Mouse (Mus musculus) hindbrain, embryonic 16.5 days (tissue): ENCODE data around the gene Hc. TPM values are rescaled to one million over a fixed set of nuclear protein-coding genes. Genes with fewer than 3 reads are reported as not detected.

Experiments
- ATAC-seq: fragments of 200-750 bp; cut with Nextera tagmentation; 2 replicates; pipeline ENCODE4 v1.8.0; 2017; ENCODE audit warnings: moderate TSS enrichment, moderate library complexity
- H3K27ac ChIP-seq: fragments of 300-500 bp; sonication (generic); 2 replicates; pipeline ENCODE4 v1.5.1; 2014; ENCODE audit warnings: low read depth, mild to moderate bottlenecking, control low read depth, low read length, moderate library complexity
- H3K27me3 ChIP-seq: fragments of 300-500 bp; sonication (generic); replicated peaks from 2 replicates; pipeline ENCODE4 v1.6.1; 2014; ENCODE audit warnings: low read length; ENCODE audit not compliant: control insufficient read depth, insufficient read depth
- H3K36me3 ChIP-seq: fragments of 300-500 bp; sonication (generic); 2 replicates; pipeline ENCODE4 v1.6.1; 2014; ENCODE audit warnings: mild to moderate bottlenecking, low read length, moderate library complexity, mixed read lengths; ENCODE audit not compliant: control insufficient read depth, insufficient read depth
- H3K4me1 ChIP-seq: fragments of 300-500 bp; sonication (generic); 2 replicates; pipeline ENCODE4 v1.6.1; 2014; ENCODE audit warnings: low read depth, low read length; ENCODE audit not compliant: control insufficient read depth, insufficient read depth
- H3K4me2 ChIP-seq: fragments of 300-500 bp; sonication (generic); 2 replicates; pipeline ENCODE4 v1.6.1; 2014; ENCODE audit warnings: mild to moderate bottlenecking, low read length, control low read depth, moderate library complexity
- H3K4me3 ChIP-seq: fragments of 300-500 bp; sonication (generic); 2 replicates; pipeline ENCODE4 v1.5.1; 2014; ENCODE audit warnings: mild to moderate bottlenecking, low read length, control low read depth, moderate library complexity
- H3K9ac ChIP-seq: fragments of 300-500 bp; sonication (generic); 2 replicates; pipeline ENCODE4 v1.6.1; 2014; ENCODE audit warnings: low read depth, mild to moderate bottlenecking, control low read depth, low read length, moderate library complexity
- H3K9me3 ChIP-seq: fragments of 300-500 bp; sonication (generic); 2 replicates; pipeline ENCODE4 v1.6.1; 2014; ENCODE audit warnings: mild to moderate bottlenecking, low read length, moderate library complexity; ENCODE audit not compliant: control insufficient read depth
- WGBS: fragments of 180-500 bp; shearing (Covaris S2); extraction: QIAGEN DNeasy Blood & Tissue Kit; methylation state at CpG from one replicate; pipeline ENCODE4 v1.1.7; 2014; 5-methylcytosine and 5-hydroxymethylcytosine counted together
- polyA plus RNA-seq: library from polyadenylated mRNA; unstranded; fragments of >200 nt; fragmentation: Nextera tagmentation; extraction: Ambion mirVana; gene quantifications from 2 replicates; pipeline ENCODE4 v1.2.1, GENCODE M21; 2015

Hc gene
- polyA plus RNA-seq: 0.24 TPM in 2 replicates

- ATAC-seq: no peak
- H3K4me2 ChIP-seq: no peak within 1 kb of the TSS
- H3K9ac ChIP-seq: no peak within 1 kb of the TSS
- H3K27ac ChIP-seq: no peak within 1 kb of the TSS
- no peak within 1 kb of the TSS for H3K4me3 ChIP-seq
- no peaks in the 10 kb centered on the region for H3K36me3 ChIP-seq
- no peaks in the 10 kb centered on the region for H3K27me3 ChIP-seq
- H3K9me3 ChIP-seq: no peaks in the 10 kb centered on the region
- WGBS: 88% methylated on average over 5 of the region's 5 CpGs
- no peaks in the 10 kb centered on the region for H3K4me1 ChIP-seq
Measured at GRCm38 (mm10) chr2:35061338-35061737, at the start of gene Hc. TSS of gene Hc (minus strand) at chr2:35061438.

GRCm38 (mm10) chr2:35110521-35110920 lies 49.3 kb upstream of the Hc start:
- WGBS: 76% methylated on average over 2 of the region's 2 CpGs
- Histone ChIP-seq H3K4me1 (0 out of 2 replicates have a peak, but pooled peaks cover 3% of the 10 kb centered on the region), H3K9ac (no peak overlapping the region), H3K9me3 (no peaks in the 10 kb centered on the region), H3K27ac (no peak overlapping the region), H3K4me3 (no peak overlapping the region), H3K4me2 (0 out of 2 replicates have a peak overlapping the region, but pooled peaks have one; percentile 21), H3K36me3 (no peaks in the 10 kb centered on the region; the same call in 1 of the 2 replicates), H3K27me3 (no peaks in the 10 kb centered on the region)
- ATAC-seq: no peak

GRCm38 (mm10) chr2:35109924-35110304 lies 48.7 kb upstream of the Hc start:
- no peaks in the 10 kb centered on the region for H3K9me3 ChIP-seq
- 2% methylated on average over 13 of the region's 13 CpGs for WGBS
- H3K27me3 ChIP-seq: no peaks in the 10 kb centered on the region
- 0 out of 2 replicates have a peak, but pooled peaks cover 3% of the 10 kb centered on the region for H3K4me1 ChIP-seq
- 0 out of 2 replicates have a peak, but pooled peaks have one; percentile 2 for ATAC-seq
- no peaks in the 10 kb centered on the region for H3K36me3 ChIP-seq
- peak overlapping the region; percentile 54 for H3K4me3 ChIP-seq
- peak overlapping the region; percentile 74 for H3K27ac ChIP-seq
- peak overlapping the region; percentile 73 for H3K9ac ChIP-seq
- peak overlapping the region; percentile 81 for H3K4me2 ChIP-seq

- peak within 1 kb of the TSS; percentile 74 for H3K27ac ChIP-seq
- under 1% methylated on average over 59 of the region's 62 CpGs for WGBS
- H3K9ac ChIP-seq: peak within 1 kb of the TSS; percentile 73
- peak within 1 kb of the TSS; percentile 54 for H3K4me3 ChIP-seq
- no peaks in the 10 kb centered on the region for H3K9me3 ChIP-seq
- peak within 1 kb of the TSS; percentile 81 for H3K4me2 ChIP-seq
- H3K4me1 ChIP-seq: 0 out of 2 replicates have a peak, but pooled peaks cover 3% of the 10 kb centered on the region
- no peaks in the 10 kb centered on the region for H3K36me3 ChIP-seq
- H3K27me3 ChIP-seq: no peaks in the 10 kb centered on the region
- peak; percentile 97 for ATAC-seq
Measured at GRCm38 (mm10) chr2:35109141-35109923, 48.1 kb upstream of the Hc start, which contains the start of gene Cntrl. TSS of gene Cntrl (plus strand) at chr2:35109492.

GRCm38 (mm10) chr2:35108712-35109111 lies 47.5 kb upstream of the Hc start:
- peak overlapping the region; percentile 74 for H3K27ac ChIP-seq
- 0 out of 2 replicates have a peak, but pooled peaks cover 3% of the 10 kb centered on the region for H3K4me1 ChIP-seq
- H3K9ac ChIP-seq: peak overlapping the region; percentile 73
- H3K36me3 ChIP-seq: no peaks in the 10 kb centered on the region
- H3K27me3 ChIP-seq: no peaks in the 10 kb centered on the region
- H3K9me3 ChIP-seq: no peaks in the 10 kb centered on the region
- ATAC-seq: peak; percentile 63
- 27% methylated on average over 3 of the region's 3 CpGs for WGBS
- peak overlapping the region; percentile 54 for H3K4me3 ChIP-seq
- peak overlapping the region; percentile 58 for H3K4me2 ChIP-seq

GRCm38 (mm10) chr2:35107984-35108635 lies 46.9 kb upstream of the Hc start:
- no peak overlapping the region for H3K4me2 ChIP-seq
- WGBS: 52% methylated on average over 5 of the region's 5 CpGs
- ATAC-seq: no peak
- H3K27ac ChIP-seq: no peak overlapping the region
- no peaks in the 10 kb centered on the region for H3K36me3 ChIP-seq
- H3K9ac ChIP-seq: no peak overlapping the region
- H3K4me1 ChIP-seq: 0 out of 2 replicates have a peak, but pooled peaks cover 3% of the 10 kb centered on the region
- H3K27me3 ChIP-seq: no peaks in the 10 kb centered on the region
- H3K4me3 ChIP-seq: no peak overlapping the region
- no peaks in the 10 kb centered on the region for H3K9me3 ChIP-seq

GRCm38 (mm10) chr2:35104843-35105242 lies 43.6 kb upstream of the Hc start:
- H3K9me3 ChIP-seq: no peaks in the 10 kb centered on the region
- H3K27me3 ChIP-seq: no peaks in the 10 kb centered on the region
- WGBS: 67% methylated on average over 3 of the region's 3 CpGs
- no peak overlapping the region for H3K9ac ChIP-seq
- H3K4me3 ChIP-seq: no peak overlapping the region
- H3K4me1 ChIP-seq: no peaks in the 10 kb centered on the region
- no peak for ATAC-seq
- H3K27ac ChIP-seq: no peak overlapping the region
- no peak overlapping the region for H3K4me2 ChIP-seq
- no peaks in the 10 kb centered on the region for H3K36me3 ChIP-seq

- Histone ChIP-seq H3K36me3 (no peaks in the 10 kb centered on the region), H3K4me1 (no peaks in the 10 kb centered on the region), H3K9me3 (no peaks in the 10 kb centered on the region), H3K4me2 (no peak overlapping the region), H3K27ac (no peak overlapping the region), H3K27me3 (no peaks in the 10 kb centered on the region), H3K4me3 (no peak overlapping the region), H3K9ac (no peak overlapping the region)
- ATAC-seq: no peak
- 70% methylated on average over 5 of the region's 5 CpGs for WGBS
Measured at GRCm38 (mm10) chr2:35103558-35103957, 42.3 kb upstream of the Hc start.

- no peaks in the 10 kb centered on the region for H3K9me3 ChIP-seq
- H3K36me3 ChIP-seq: no peaks in the 10 kb centered on the region
- no peaks in the 10 kb centered on the region for H3K27me3 ChIP-seq
- no peak overlapping the region for H3K9ac ChIP-seq
- H3K4me3 ChIP-seq: no peak overlapping the region
- H3K4me2 ChIP-seq: no peak overlapping the region
- H3K27ac ChIP-seq: no peak overlapping the region
- H3K4me1 ChIP-seq: no peaks in the 10 kb centered on the region
- ATAC-seq: no peak
Measured at GRCm38 (mm10) chr2:35102777-35103176, 41.5 kb upstream of the Hc start.
